Mouse (Mus musculus) liver, embryonic 13.5 days (tissue): ENCODE data around the gene Dnajc7. TPM values are rescaled to one million over a fixed set of nuclear protein-coding genes. Genes with fewer than 3 reads are reported as not detected.
"Not testable (repeated sequence)": the region's sequence is repeated elsewhere in the genome, so short reads cannot be mapped to it uniquely, and the experiment has no call there.

Experiments used
- ATAC-seq: fragments of 200-750 bp; cut with Nextera tagmentation; 2 replicates; pipeline ENCODE4 v1.8.0; 2017; ENCODE audit warnings: low read depth, mild to moderate bottlenecking, moderate number of reproducible peaks, moderate library complexity
- DNase-seq: peaks from one replicate; pipeline ENCODE4 v3.0.0; 2022
- H3K27ac ChIP-seq: fragments of 300-500 bp; sonication (generic); 2 replicates; pipeline ENCODE4 v1.5.1; 2015; ENCODE audit warnings: moderate library complexity, mild to moderate bottlenecking, inconsistent platforms
- H3K27me3 ChIP-seq: fragments of 300-500 bp; sonication (generic); 2 replicates; pipeline ENCODE4 v1.6.1; 2015; ENCODE audit warnings: mild to moderate bottlenecking, inconsistent platforms
- H3K36me3 ChIP-seq: fragments of 300-500 bp; sonication (generic); 2 replicates; pipeline ENCODE4 v1.6.1; 2015; ENCODE audit warnings: mild to moderate bottlenecking, inconsistent platforms
- H3K4me1 ChIP-seq: fragments of 300-500 bp; sonication (generic); replicated peaks from 2 replicates; pipeline ENCODE4 v1.6.1; 2015; ENCODE audit warnings: inconsistent platforms
- H3K4me2 ChIP-seq: fragments of 300-500 bp; sonication (generic); 2 replicates; pipeline ENCODE4 v1.6.1; 2015; ENCODE audit warnings: inconsistent platforms, mild to moderate bottlenecking, moderate library complexity
- H3K4me3 ChIP-seq: fragments of 300-500 bp; sonication (generic); replicated peaks from 2 replicates; pipeline ENCODE4 v1.5.1; 2015; ENCODE audit warnings: mild to moderate bottlenecking, inconsistent platforms
- H3K9ac ChIP-seq: fragments of 300-500 bp; sonication (generic); 2 replicates; pipeline ENCODE4 v1.6.1; 2015; ENCODE audit warnings: mild to moderate bottlenecking, inconsistent platforms
- H3K9me3 ChIP-seq: fragments of 300-500 bp; sonication (generic); replicated peaks from 2 replicates; pipeline ENCODE4 v1.6.1; 2016; ENCODE audit warnings: inconsistent platforms
- WGBS: fragments of 180-500 bp; shearing (Covaris S2); methylation state at CpG from one replicate; pipeline ENCODE4 v1.1.7; 2015; ENCODE audit not compliant: insufficient replicate concordance; 5-methylcytosine and 5-hydroxymethylcytosine counted together
- polyA plus RNA-seq: library from polyadenylated mRNA; unstranded; fragments of >200 nt; fragmentation: Nextera tagmentation; extraction: Ambion mirVana; gene quantifications from 2 replicates; pipeline ENCODE4 v1.2.1, GENCODE M21; 2015

Gene Dnajc7
- polyA plus RNA-seq, 1 experiment from 2014 or later = 70.7 TPM

DNA sequence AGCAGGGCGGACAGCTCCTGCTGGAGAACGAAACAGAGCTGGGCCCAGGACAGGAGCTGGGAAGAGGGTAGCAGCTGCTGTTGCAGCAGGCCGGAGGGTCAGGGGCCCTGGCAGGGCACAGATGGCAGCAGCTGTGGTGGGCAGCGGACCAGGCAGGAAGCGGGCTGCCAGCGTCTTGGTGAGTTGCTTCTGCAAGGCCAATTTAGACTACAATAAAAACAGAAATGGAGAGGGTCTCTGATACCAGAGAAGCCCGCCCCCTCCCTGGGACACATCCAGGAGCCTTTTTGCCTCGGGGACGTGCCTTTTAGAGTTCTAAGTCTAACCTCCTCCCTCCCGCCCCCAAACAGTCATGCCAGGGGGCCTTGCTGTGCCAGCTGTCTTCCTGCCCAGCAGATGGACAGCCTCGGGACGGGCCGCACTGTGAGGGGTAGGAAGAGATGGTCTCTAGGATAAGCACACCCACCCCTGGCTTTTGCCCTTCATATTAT is 8.9 kb upstream of the Dnajc7 start:
- Histone ChIP-seq H3K9me3 (no peaks in the 10 kb centered on the region), H3K36me3 (peaks cover 24% of the 10 kb centered on the region), H3K27me3 (peaks cover 12% of the 10 kb centered on the region), H3K4me2 (no peak overlapping the region), H3K4me1 (peaks cover 48% of the 10 kb centered on the region), H3K4me3 (no peak overlapping the region), H3K27ac (no peak overlapping the region), H3K9ac (no peak overlapping the region)
- no peak for ATAC-seq
- no peak for DNase-seq
- WGBS = 53% methylated on average over 13 of the region's 13 CpGs

DNA sequence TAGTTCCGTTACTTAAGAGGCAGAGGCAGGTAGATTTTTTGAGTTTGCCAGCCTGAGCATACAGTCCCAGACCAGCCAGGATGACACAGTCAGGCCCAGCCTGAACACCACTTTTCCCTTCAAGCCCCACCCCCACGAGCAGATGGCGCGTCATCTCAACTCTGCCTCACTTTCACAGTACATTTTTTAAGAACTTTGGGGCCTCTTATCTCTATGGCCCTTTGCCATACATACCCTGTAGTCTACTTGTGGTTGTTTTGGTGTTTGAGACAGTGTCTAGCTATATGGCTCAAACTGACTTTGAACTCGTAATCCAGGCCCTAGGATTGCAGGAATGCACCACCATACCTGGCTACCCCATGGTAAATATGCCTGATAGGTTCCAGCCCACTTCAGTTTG is 8.1 kb upstream of the Dnajc7 start:
- H3K4me2 ChIP-seq = no peak overlapping the region
- H3K9me3 ChIP-seq = no peaks in the 10 kb centered on the region
- H3K4me3 ChIP-seq = no peak overlapping the region
- ATAC-seq (no peak), DNase-seq (no peak)
- H3K27me3 ChIP-seq = peaks cover 6% of the 10 kb centered on the region
- peaks cover 57% of the 10 kb centered on the region for H3K4me1 ChIP-seq
- H3K9ac ChIP-seq = no peak overlapping the region
- no peak overlapping the region for H3K27ac ChIP-seq
- WGBS = 66% methylated on average over 5 of the region's 5 CpGs
- peaks cover 24% of the 10 kb centered on the region for H3K36me3 ChIP-seq

- Histone ChIP-seq H3K27ac (0 out of 2 replicates have a peak overlapping the region, but pooled peaks have one; percentile 14), H3K36me3 (peaks cover 24% of the 10 kb centered on the region), H3K27me3 (peaks cover 6% of the 10 kb centered on the region), H3K4me2 (peak overlapping the region; percentile 2; the same call in 1 of the 2 replicates), H3K4me3 (no peak overlapping the region), H3K9me3 (no peaks in the 10 kb centered on the region), H3K9ac (no peak overlapping the region), H3K4me1 (peaks cover 62% of the 10 kb centered on the region)
- ATAC-seq (peak; percentile 56), DNase-seq (peak; percentile 59)
- WGBS = 12% methylated on average over 9 of the region's 9 CpGs
These were observed 6.8 kb upstream of the Dnajc7 start for GRCm38 (mm10) chr11:100626701-100627195.

GRCm38 (mm10) chr11:100625754-100626700 is 6.1 kb upstream of the Dnajc7 start:
- peaks cover 6% of the 10 kb centered on the region for H3K27me3 ChIP-seq
- H3K9me3 ChIP-seq = no peaks in the 10 kb centered on the region
- H3K36me3 ChIP-seq = peaks cover 24% of the 10 kb centered on the region
- ATAC-seq (no peak), DNase-seq (no peak)
- WGBS = 87% methylated on average over 23 of the region's 23 CpGs
- no peak overlapping the region for H3K4me2 ChIP-seq
- H3K27ac ChIP-seq = peak overlapping the region; percentile 14
- peaks cover 62% of the 10 kb centered on the region for H3K4me1 ChIP-seq
- H3K9ac ChIP-seq = no peak overlapping the region
- no peak overlapping the region for H3K4me3 ChIP-seq

GRCm38 (mm10) chr11:100623867-100624266 is 3.9 kb upstream of the Dnajc7 start:
- H3K4me1 ChIP-seq = peaks cover 72% of the 10 kb centered on the region

GRCm38 (mm10) chr11:100622714-100623113 is 2.7 kb upstream of the Dnajc7 start:
- Histone ChIP-seq H3K9me3 (no peaks in the 10 kb centered on the region), H3K4me1 (peaks cover 73% of the 10 kb centered on the region), H3K4me3 (peak overlapping the region; percentile 82), H3K27ac (peak overlapping the region; percentile 77), H3K4me2 (peak overlapping the region; percentile 79), H3K9ac (peak overlapping the region; percentile 85), H3K27me3 (no peaks in the 10 kb centered on the region), H3K36me3 (peaks cover 24% of the 10 kb centered on the region)
- 0% methylated on average over 24 of the region's 24 CpGs for WGBS
- DNase-seq (peak; percentile 93), ATAC-seq (peak; percentile 80)

More at GRCm38 (mm10) chr11:100623867-100624266, 3.9 kb upstream of the Dnajc7 start:
- ATAC-seq = no peak
- Histone ChIP-seq H3K4me2 (peak overlapping the region; percentile 79), H3K27me3 (no peaks in the 10 kb centered on the region), H3K27ac (peak overlapping the region; percentile 16), H3K9me3 (no peaks in the 10 kb centered on the region), H3K9ac (peak overlapping the region; percentile 85), H3K4me3 (peak overlapping the region; percentile 82), H3K36me3 (peaks cover 24% of the 10 kb centered on the region)
- DNase-seq = peak; percentile 20
- WGBS = 53% methylated on average over 5 of the region's 5 CpGs

DNA sequence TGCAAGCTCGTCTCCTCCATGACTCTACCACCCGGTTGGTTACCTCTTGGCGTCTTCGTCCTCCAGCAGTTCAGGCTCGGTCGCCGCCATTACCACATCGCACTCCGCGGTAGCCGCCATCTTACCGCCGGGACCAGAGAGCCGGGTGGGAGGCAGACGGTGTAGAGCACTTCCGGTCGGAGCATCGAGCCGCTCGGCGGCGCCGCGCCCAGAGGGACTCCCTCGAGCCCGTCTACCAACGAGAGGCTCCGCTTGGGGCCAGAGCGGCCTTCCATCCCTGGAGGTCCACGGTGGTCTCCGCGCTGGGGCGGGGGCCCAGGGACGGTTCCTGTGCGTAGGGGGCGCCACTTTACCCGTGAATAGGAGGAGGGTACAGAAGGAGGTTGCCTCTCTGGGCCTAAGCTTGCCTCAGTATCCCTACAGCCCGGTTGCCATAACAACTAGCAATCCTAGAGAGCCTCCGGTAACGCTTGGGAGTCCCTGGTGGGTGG is 438 bp downstream of the Dnajc7 start:
- Histone ChIP-seq H3K4me3 (peak overlapping the region; percentile 84), H3K9ac (peak overlapping the region; percentile 88), H3K27me3 (no peaks in the 10 kb centered on the region), H3K27ac (peak overlapping the region; percentile 83), H3K36me3 (peaks cover 9% of the 10 kb centered on the region), H3K4me2 (peak overlapping the region; percentile 86), H3K4me1 (peaks cover 70% of the 10 kb centered on the region), H3K9me3 (no peaks in the 10 kb centered on the region)
- ATAC-seq (peak; percentile 92), DNase-seq (peak; percentile 91)
- under 1% methylated on average over 39 of the region's 40 CpGs for WGBS

DNA sequence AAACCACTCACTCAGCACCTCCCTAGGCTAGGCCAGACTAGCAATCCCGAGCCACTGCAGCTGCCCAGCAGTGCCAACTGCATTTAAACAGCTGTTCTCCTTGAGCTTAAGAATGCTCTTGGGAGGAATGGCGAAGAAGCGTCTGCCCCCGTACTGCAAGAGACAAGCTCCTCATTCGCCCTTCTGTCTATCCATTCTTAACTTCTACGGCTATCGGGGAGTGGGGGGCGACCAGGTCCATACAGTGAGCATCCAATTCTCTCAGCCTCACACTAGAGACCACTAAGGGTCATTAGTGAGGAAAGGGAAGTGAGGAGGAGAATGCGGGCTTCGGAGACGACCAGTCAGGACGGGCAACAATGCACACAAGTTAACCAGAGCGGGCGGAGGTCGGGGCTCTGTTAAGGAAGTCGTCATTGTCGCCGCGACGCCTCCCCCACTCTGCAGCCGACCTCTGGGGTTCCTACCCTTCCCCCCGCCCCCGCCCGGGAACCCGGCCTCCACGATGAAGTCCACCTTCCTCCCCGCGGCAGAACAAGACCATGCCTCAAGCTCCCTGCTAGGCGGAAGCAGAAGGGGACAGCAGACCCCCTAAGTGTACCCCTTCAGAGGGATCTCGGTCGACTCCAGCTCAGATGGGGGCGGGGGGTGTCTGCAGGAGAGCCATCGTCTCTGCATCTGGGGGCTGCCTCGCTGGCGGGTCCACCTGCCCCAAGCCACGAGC is 1.0 kb downstream of the Dnajc7 start, which contains the start of gene Nkiras2:
Gene Nkiras2, plus strand, starts transcription at position 484 of the 724 bp plus-strand sequence.
- Histone ChIP-seq H3K36me3 (peaks cover 8% of the 10 kb centered on the region), H3K4me2 (peak within 1 kb of the TSS; percentile 86), H3K4me1 (peaks cover 64% of the 10 kb centered on the region), H3K9me3 (no peaks in the 10 kb centered on the region), H3K4me3 (peak within 1 kb of the TSS; percentile 84), H3K27ac (peak within 1 kb of the TSS; percentile 83), H3K9ac (peak within 1 kb of the TSS; percentile 88), H3K27me3 (no peaks in the 10 kb centered on the region)
- DNase-seq (peak; percentile 48), ATAC-seq (peak; percentile 63)
- WGBS = 0% methylated on average over 36 of the region's 36 CpGs

DNA sequence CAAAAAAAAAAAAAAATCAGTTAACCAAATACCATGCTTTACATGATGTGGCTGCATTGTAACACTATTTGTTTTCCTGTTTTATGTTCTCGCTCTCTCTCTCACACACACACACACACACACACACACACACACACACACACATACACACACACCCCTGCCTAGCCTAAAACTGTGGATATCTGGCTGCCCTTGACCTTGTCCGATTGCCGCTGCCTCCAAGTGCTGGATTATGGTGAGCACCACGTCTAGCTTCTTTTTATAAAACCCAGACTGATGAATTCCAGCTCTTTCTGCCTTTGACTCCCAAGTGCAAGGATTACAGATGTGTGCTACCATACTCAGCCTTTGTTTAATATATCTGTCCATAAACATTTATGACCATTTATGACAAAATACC is 2.5 kb downstream of the Dnajc7 start:
- DNase-seq (no peak), ATAC-seq (no peak)
- Histone ChIP-seq H3K4me1 (peaks cover 58% of the 10 kb centered on the region), H3K27ac (no peak overlapping the region), H3K4me2 (peak overlapping the region; percentile 86), H3K36me3 (peaks cover 8% of the 10 kb centered on the region), H3K4me3 (peak overlapping the region; percentile 84; the same call in 1 of the 2 replicates), H3K9ac (no peak overlapping the region), H3K9me3 (no peaks in the 10 kb centered on the region), H3K27me3 (no peaks in the 10 kb centered on the region)
- WGBS = 89% methylated on average over 4 of the region's 4 CpGs

DNA sequence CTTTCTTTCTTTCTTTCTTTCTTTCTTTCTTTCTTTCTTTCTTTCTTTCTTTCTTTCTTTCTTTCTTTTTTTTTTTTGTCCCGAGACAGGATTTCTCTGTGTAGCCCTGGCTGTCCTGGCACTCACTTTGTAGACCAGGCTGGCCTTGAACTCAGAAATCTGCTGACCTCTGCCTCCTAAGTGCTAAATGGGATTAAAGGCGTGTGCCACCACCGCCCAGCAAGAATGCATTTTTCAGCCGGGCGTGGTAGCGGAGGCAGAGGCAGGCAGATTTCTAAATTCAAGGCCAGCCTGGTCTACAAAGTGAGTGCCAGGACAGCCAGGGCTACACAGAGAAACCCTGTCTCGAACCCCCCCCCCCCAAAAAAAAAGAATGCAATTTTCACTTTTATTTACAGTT is 3.1 kb downstream of the Dnajc7 start:
- ATAC-seq, H3K27ac ChIP-seq, H3K4me2 ChIP-seq, H3K4me3 ChIP-seq, H3K9me3 ChIP-seq, DNase-seq, H3K9ac ChIP-seq, H3K27me3 ChIP-seq: not testable (repeated sequence)
- H3K4me1 ChIP-seq = peaks cover 60% of the 10 kb centered on the region
- H3K36me3 ChIP-seq = peaks cover 10% of the 10 kb centered on the region
- WGBS = 79% methylated on average over 7 of the region's 7 CpGs

- H3K9ac ChIP-seq = no peak overlapping the region
- H3K9me3 ChIP-seq = no peaks in the 10 kb centered on the region
- no peak overlapping the region for H3K4me3 ChIP-seq
- H3K4me1 ChIP-seq = peaks cover 63% of the 10 kb centered on the region
- DNase-seq (no peak), ATAC-seq (no peak)
- H3K27me3 ChIP-seq = no peaks in the 10 kb centered on the region
- H3K27ac ChIP-seq = no peak overlapping the region
- H3K4me2 ChIP-seq = no peak overlapping the region
- WGBS = 76% methylated on average over 5 of the region's 5 CpGs
- H3K36me3 ChIP-seq = peaks cover 15% of the 10 kb centered on the region
These were observed 3.6 kb downstream of the Dnajc7 start for GRCm38 (mm10) chr11:100616332-100616731.
